Mouse (Mus musculus) right cerebral cortex, postnatal 36 days (tissue): ENCODE results near the gene Chst1.
A peak's percentile ranks its signal among the peaks of the same experiment; 100 is the strongest.

Source experiments
- DNase-seq, 2 experiments: peaks; one replicate each; pipeline ENCODE4 v3.0.0; 2022; ENCODE audit warnings: low spot score in 2 of 2, mixed read lengths in 1 of 2

Gene Chst1

GRCm38 (mm10) chr2:92599487-92600347 is at the start of gene Chst1:
TSS of gene Chst1 (plus strand) at chr2:92599707.
- DNase-seq: peak in 1 of 2 experiments; percentile 52

DNA sequence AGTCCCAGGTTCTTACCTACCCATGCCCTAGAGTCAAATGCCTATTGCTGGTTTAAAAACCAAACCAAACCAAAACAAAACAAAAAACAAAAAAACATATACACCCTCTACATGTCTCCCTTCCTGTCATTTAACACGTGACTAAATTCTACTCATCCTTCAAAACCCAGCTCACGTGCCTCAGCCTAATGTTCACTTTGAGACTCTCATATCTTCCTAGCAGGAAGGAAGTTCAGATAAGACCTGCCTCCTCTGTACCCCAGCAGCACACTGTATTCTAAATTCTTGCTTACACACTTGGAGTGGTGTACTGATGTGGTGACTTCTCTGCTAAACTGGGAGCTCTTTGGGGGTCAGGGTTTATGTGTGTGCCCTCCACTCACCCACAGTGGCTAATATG is 49.5 kb upstream of the Chst1 start:
- DNase-seq: no peak

DNA sequence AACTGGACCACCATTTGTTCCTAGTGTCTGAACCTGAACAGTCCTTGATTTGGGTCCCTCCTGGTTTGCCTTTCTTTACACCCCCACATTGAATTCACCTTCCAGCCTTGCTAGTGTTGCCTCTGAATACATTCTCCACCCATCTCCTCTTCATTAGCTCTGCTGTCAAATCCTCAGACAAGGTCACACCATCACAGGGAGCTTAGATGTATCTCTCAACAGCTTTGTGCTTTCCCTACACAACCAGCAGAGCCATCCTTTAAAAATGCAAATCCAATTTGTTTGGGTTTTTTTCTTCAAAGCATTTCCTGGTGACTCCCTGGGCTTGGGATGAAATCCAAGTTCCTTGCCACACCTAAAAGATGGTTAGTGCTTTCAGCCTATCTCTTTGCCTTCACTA is 45.0 kb upstream of the Chst1 start:
- DNase-seq: no peak

GRCm38 (mm10) chr2:92562930-92563329 is 36.6 kb upstream of the Chst1 start:
- no peak for DNase-seq

DNA sequence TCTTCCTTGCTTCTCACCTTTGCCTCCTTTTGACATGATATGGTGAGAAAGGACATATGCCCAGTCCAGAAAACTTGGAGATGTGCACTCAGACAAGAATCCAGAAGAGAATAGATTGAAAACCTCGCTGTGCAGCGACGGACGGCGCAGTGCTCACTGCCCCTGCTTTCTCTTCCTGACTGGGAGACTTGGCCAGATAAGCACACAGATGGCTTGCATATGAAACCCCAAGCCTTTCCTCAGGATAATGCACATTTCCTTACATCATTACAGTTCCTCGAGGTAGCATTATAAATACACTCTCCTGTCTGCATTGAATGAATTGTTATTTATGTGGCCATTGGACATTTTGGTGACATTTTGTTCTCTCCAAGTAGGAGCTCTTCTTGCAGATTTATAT is 28.9 kb upstream of the Chst1 start:
- DNase-seq: no peak

DNA sequence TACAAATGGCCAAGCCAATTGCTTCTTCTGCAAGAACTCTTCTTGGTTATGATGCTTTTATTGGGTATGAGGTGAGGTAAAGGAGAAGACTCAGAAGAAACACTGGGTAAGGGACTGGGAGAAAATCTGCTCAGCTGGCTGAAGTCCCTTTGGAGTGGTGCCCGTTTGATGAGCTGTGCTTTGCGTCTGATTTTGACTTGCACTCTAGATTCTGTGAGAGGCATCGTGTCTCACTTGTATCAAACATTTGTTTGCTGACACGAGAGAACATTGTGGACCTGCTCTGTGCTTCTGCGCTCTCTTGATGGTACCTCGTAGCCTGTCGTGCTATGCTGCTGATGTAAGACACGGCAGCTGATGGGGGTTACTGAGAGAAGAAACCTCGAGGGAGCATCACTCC is 21.7 kb upstream of the Chst1 start:
- DNase-seq: peak in 1 of 2 experiments; percentile 19

DNA sequence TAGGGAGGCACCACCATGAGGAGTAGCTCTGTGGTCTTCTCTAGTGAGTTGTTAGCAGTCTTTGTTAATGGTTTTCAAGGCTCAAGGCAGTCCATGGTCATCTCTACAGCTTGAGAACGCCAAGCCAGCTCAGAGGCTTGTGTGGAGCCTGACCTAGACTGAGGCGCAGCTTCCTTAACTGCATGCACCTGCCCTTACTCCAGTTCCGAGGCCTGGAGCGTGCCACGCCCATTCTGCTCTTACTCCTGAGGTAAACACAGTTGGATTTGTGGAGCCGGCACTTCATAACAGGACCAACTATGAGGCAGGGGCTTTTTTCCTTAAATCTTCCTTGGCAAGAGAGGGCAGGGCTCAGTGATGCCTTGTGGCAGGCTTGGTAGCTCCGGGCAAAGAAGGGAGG is 18.2 kb upstream of the Chst1 start:
- DNase-seq: no peak

GRCm38 (mm10) chr2:92582596-92582995 is 16.9 kb upstream of the Chst1 start:
- DNase-seq: no peak

- no peak for DNase-seq
These were observed 11.7 kb upstream of the Chst1 start for GRCm38 (mm10) chr2:92587806-92588205.

- no peak for DNase-seq
These were observed 4.4 kb upstream of the Chst1 start for GRCm38 (mm10) chr2:92594929-92595730.

DNA sequence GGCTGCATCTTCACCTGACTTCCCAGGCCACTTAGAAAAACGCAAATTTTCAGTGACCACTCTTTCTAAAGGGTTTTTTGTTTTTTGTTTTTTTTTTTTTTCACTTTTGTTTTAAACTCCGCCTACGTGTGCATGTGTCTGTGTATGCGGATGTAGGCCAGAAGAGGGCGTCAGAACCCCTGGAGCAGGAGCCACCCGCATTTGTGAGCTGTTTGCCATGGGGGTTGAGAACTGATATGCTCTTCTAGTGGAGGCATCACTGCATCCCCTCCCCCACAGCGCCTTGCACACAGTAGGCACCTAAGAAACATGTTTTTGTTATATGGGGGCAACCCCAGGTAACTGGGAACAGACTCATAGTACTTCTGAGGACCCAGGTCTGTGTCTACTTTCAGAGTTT is 2.2 kb upstream of the Chst1 start:
- DNase-seq: peak in 1 of 2 experiments; percentile 49

DNA sequence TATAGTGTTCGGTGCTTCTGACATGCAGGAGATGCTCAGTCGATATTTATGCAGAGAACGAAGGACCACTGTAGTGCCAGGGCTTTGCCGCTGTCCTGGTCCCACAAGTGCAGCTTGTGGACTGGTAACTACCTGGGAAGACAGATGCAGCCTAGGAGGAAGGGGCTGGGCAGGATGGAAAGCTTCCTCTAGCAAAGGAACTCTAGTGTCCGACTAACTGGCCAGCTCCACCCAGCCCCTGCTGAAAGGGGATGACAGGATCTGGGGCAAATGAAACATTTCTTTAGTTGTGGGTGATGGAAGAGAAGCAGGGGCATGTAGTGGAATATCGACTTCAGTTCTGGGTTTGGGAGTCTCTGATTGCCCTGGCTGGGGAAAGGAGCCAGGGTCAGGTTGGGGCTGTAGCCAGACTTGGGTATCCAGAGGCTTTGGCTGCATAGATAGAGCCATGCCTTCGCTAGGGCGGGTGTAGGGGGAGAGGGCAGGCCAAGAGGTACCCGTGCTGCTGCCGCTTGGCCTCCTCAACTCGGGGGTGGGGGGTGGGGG is 493 bp upstream of the Chst1 start:
- DNase-seq: no peak

GRCm38 (mm10) chr2:92600348-92600670 is 802 bp downstream of the Chst1 start:
- DNase-seq: no peak

- no peak for DNase-seq
These were observed 1.7 kb downstream of the Chst1 start for GRCm38 (mm10) chr2:92601246-92601645.

DNA sequence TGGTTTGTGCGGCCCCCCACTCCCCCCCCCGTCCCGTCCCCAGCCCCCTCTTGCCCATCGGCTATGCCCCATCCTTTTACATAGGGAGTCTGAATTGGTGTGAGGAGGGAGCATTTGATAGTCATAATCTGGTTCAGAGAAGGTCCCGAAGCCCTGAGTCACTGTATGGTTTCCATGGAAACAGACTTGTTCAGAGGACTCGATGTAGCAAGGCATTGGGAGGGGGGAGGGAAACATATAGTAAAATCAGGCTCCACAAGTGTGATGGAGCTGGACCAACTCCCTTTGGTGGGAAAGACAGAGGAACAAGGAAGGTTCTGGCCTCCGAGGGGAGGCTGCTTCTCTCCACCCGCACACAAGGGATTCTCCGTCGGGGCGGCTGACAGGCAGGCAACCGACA is 2.6 kb downstream of the Chst1 start:
- no peak for DNase-seq

- no peak for DNase-seq
These were observed 4.1 kb downstream of the Chst1 start for GRCm38 (mm10) chr2:92603591-92603990.

DNA sequence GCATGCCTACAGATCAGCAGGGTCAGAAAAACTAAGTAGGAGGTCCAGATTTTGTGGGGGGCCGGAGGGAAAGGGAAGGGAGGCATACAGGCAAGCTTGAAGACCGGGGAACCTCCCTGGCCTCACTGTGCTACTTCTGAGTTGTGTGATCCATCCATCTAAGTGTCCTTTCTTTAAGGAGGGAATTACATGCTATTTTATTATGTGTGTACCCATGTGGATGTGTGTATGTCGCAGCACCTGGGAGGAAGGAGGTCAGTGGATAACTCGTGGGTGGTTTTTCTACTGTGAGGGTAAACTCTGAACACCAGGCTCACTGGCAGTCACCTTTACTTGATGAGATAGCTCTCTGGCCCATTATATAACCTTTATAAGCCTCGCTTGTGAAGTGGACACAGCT is 5.1 kb downstream of the Chst1 start:
- no peak for DNase-seq

DNA sequence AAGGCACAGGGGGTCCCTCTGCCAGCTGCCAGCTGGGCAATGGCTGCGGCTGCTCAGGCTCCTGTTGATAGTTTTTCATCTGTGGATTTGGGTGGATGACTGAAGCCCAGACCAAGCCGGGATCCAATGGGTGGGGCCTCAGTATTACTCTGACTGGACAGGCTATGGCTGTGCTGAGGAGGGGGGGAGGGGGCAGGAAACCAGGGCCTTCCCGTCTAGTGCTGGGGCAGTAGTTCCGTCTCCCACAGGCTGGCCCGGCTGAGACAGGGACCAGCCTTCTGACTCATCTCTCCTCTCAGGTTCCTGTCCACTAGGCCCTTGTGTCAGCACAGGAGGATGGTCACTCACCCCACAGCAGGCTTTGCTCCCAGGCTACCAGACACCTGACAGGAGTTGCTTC is 6.5 kb downstream of the Chst1 start:
- no peak for DNase-seq

DNA sequence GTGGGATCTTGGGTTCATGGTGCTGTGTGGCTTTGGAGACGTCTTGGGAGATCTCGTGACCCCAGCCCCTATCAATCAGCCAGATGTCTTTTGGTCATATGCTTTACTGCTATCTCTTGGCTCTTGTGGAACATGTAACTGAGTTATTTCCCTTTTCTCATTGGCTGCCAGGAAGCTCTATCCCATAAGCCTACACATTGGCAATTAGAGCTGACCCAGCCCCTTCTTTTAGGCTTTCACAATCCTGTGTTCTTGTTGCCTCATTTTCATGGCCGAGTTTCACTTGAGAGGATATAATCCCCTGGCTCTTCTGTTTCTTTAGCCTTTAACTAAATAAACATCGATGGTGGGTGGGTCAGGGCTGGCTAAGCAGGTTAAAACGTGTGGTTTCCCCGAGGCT is 7.6 kb downstream of the Chst1 start:
- DNase-seq: no peak

DNA sequence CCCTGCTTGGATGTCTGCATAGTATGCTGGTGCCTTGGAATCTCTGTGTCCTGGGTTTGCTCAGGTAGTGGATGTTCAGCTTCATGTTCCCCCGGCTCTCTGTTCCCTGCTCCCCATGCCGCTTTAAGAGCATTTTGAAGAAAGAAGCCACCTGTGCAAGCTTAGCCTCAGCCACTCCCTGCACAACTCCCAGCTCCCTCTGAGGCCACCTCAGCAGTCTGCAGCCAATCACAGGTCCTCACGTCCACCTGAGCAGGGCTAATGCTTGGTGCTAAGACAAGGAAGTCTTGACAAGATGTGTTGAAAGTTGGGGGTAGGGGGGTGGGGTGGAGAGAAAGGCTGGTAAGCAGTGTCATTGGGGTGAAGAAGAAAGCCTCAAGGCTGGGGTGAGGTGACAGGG is 8.1 kb downstream of the Chst1 start:
- no peak for DNase-seq

GRCm38 (mm10) chr2:92608013-92608619 is 8.6 kb downstream of the Chst1 start:
- no peak for DNase-seq

DNA sequence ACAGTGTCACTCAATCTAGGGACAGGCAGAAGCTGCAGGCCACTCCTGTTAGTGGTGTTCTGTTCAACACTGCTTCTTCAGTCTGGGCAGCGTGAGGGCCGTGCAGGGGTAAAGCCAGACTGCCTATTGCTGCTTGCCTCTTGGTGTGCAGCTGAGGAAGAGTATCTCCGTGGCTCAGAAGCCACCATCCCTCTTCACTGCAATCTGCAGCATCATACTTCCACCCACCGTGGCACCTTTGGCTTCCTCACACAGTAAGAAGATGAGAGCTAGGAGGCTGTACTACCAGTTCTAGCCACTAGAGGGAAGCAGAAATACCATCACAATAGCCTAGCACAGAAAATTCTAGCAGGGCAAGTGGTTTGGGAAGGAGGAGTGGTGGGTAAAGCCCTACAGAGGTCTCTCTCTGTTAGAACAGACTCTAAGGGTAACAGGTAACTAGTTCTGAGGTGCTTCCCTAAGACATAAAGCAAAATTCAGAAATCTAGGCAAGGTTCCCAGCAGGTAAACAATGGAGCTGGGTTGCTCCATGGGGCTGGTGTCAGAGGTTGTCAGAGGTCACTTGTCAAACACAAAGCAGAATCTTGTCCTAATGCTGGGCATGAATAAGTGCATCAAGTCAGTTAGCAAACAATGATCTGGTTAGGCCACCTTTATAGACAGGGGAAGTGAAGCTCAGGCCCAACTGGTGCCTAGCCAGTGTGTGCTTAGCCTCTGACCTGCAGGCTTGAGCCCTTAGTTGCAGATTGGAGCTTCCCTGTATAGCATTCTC is 9.5 kb downstream of the Chst1 start:
- DNase-seq: peak; percentile 58 to 60
